Mouse (Mus musculus): ENCODE measurements around the gene Arhgap24. TPM values are rescaled to one million over a fixed set of nuclear protein-coding genes. Genes with fewer than 3 reads are reported as not detected.

The Arhgap24 gene
- total RNA-seq, 2 experiments from 2014 or later, result 17.4 to 23.9 TPM

GRCm38 (mm10) chr5:102497205-102497604 lies 16.0 kb downstream of the Arhgap24 start:
- DNase-seq (ENCODE audit: low spot score), result no peak
- intact Hi-C loops (cut with DNase I), result no loop called here

DNA sequence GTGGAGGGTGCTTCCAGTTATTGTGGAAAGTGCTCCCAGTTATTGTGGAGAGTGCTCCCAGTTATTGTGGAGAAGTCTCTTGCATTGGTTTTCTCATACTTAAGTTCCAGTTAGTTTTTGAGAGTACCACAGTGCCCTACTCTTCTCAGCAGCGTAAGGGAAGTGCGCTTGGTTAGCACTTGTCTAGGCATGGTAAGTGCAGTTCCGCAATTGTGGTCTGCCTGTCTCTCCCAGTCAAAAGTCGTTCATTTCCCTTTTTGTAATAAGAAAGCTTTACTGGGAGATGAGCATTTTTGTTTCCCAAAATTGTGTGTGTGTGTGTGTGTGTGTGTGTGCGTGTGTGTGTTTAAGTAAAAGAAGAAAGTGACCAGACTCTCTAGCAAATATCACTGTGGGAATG lies 17.6 kb downstream of the Arhgap24 start:
- intact Hi-C loops (cut with DNase I), result no loop called here
- DNase-seq (ENCODE audit: low spot score), result no peak

GRCm38 (mm10) chr5:102502333-102502732 lies 21.1 kb downstream of the Arhgap24 start:
- intact Hi-C loops (cut with DNase I), result no loop called here
- DNase-seq (ENCODE audit: low spot score), result no peak

GRCm38 (mm10) chr5:102503066-102503465 lies 21.9 kb downstream of the Arhgap24 start:
- intact Hi-C loops (cut with DNase I), result no loop called here

GRCm38 (mm10) chr5:102503868-102504267 lies 22.7 kb downstream of the Arhgap24 start:
- DNase-seq (ENCODE audit: low spot score), result no peak
- intact Hi-C loops (cut with DNase I), result no loop called here

More at GRCm38 (mm10) chr5:102503066-102503465, 21.9 kb downstream of the Arhgap24 start:
- DNase-seq (ENCODE audit: low spot score), result no peak

DNA sequence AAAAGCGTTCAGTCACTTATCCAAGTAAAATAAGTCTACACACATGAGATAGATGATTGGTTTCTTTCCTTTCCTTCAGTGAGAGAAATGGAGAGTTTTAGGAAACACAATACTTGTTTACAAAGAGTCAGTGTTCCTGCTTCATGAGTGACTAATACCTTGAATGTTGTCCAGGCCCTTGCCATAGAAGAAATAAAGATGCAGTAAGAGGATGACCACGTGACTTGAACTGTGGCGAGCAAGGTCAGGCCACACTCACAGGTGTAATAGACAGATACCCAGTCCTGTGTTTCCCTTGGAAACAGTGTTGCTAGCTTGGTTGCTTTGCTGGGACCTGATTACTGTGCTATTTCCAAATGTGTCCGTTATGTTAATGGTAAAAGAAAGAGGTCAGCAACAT lies 23.4 kb downstream of the Arhgap24 start:
- no peak for DNase-seq (ENCODE audit: low spot score)
- intact Hi-C loops (cut with DNase I), result no loop called here

DNA sequence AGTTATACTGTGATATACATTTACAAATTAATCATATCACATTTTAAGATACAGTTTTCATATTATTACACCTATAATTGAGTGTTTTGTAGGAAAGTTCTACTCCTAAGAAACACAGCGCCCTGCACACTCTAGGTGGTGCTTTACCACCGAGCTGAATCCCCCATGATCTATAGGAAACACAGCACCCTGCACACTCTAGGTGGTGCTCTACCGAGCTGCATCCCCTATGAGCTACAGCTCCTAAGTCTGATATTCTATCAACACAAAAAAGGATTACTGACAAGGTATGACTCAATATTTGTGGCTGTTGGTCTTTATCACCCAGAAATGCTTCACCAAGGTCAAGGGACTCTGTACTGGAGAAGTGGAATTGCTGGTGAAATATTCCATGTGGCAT lies 27.0 kb downstream of the Arhgap24 start:
- DNase-seq (ENCODE audit: low spot score), result no peak
- intact Hi-C loops (cut with DNase I), result no loop called here

DNA sequence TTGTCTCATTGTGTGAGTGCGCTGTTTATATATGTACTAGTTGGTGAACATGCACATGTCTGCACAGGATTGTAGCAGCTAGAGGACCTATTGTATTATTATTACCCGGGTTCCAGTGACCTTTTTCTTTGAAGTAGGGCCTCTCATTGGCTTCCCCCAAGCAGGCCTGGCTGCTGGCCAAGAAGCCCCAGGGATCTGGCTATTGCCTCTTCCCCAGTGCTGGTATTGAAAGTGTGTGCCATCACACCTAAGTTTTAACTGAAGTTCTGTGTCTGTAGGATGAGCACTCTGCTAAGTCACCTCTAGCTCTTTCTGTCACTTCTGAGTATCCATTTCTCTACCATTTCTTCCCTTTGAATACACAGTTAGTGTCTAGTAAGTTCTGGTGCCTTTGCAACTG lies 28.2 kb downstream of the Arhgap24 start:
- no peak for DNase-seq (ENCODE audit: low spot score)
- intact Hi-C loops (cut with DNase I), result no loop called here

- no peak for DNase-seq (ENCODE audit: low spot score)
- intact Hi-C loops (cut with DNase I), result no loop called here
Measured at GRCm38 (mm10) chr5:102511651-102512050, 30.5 kb downstream of the Arhgap24 start.

- no peak for DNase-seq (ENCODE audit: low spot score)
- intact Hi-C loops (cut with DNase I), result no loop called here
Measured at GRCm38 (mm10) chr5:102515496-102515895, 34.3 kb downstream of the Arhgap24 start.

- intact Hi-C loops (cut with DNase I), result no loop called here
- no peak for DNase-seq (ENCODE audit: low spot score)
Measured at GRCm38 (mm10) chr5:102520506-102520905, 39.3 kb downstream of the Arhgap24 start.

- DNase-seq (ENCODE audit: low spot score), result no peak
- intact Hi-C loops (cut with DNase I), result no loop called here
Measured at GRCm38 (mm10) chr5:102535311-102535710, 54.1 kb downstream of the Arhgap24 start.

GRCm38 (mm10) chr5:102537819-102538218 lies 56.6 kb downstream of the Arhgap24 start:
- no peak for DNase-seq (ENCODE audit: low spot score)
- intact Hi-C loops (cut with DNase I), result no loop called here

- intact Hi-C loops (cut with DNase I), result no loop called here
- DNase-seq (ENCODE audit: low spot score), result no peak
Measured at GRCm38 (mm10) chr5:102546296-102546695, 65.1 kb downstream of the Arhgap24 start.

- DNase-seq (ENCODE audit: low spot score), result no peak
Measured at GRCm38 (mm10) chr5:102547786-102548185, 66.6 kb downstream of the Arhgap24 start.

GRCm38 (mm10) chr5:102548382-102548781 lies 67.2 kb downstream of the Arhgap24 start:
- DNase-seq (ENCODE audit: low spot score), result no peak
- intact Hi-C loops (cut with DNase I), result no loop called here

More at GRCm38 (mm10) chr5:102547786-102548185, 66.6 kb downstream of the Arhgap24 start:
- intact Hi-C loops (cut with DNase I), result no loop called here

DNA sequence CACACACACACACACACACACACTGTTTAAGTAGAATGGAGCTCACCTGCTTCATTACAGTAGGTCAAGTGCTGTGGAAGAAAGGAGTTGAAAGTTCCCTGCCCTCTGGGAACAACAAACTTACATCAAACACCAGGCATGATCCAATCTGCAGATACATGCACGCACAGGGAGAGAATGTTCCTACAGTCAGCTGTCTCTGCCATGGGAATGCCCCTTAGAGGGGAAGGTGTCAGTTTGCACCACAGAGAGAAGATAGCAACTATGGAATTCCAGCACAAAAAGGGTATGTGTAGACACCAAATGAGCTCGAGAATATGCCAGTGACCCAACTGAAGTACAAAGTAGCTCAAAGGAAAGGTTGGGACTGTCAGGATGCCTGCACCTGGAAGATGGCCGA lies 69.0 kb downstream of the Arhgap24 start:
- no peak for DNase-seq (ENCODE audit: low spot score)
- intact Hi-C loops (cut with DNase I), result no loop called here

DNA sequence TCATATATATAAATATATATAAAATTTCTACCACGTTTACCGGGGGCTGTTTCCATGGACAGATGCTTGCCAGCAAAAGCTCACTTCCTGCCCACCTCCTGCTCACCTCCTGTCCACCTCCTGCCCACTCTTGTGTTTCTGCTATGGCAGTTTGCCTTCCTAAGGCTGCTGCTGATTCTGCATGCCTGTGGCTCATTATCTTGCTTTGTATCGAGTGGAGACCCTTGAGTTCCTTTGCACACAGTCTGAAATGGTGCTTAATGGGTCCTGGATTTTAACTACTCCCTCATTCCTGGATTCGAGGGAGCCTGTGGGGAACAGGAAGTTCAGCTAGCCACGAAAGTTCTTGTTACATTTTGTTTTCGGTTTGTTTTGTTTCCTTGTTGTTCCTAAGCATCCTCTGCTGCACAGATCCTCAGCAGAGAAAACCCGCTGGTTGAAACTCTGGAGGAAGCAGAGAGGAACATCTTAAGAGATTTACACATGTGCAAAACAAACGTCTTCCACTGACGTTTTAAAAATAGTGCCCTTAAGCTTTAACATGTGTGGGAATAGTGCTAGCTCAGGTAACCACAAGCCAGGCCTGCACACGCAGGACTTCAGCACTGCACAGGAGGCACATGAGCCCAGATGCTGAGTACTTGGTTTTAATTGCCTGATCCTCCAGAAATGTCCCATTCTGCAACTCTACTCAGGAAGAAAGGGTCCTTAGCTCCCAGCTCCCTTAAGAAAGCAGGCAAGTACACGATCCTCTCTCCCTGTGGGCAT lies 69.9 kb downstream of the Arhgap24 start:
- intact Hi-C loops (cut with DNase I), result no loop called here
- no peak for DNase-seq (ENCODE audit: low spot score)

DNA sequence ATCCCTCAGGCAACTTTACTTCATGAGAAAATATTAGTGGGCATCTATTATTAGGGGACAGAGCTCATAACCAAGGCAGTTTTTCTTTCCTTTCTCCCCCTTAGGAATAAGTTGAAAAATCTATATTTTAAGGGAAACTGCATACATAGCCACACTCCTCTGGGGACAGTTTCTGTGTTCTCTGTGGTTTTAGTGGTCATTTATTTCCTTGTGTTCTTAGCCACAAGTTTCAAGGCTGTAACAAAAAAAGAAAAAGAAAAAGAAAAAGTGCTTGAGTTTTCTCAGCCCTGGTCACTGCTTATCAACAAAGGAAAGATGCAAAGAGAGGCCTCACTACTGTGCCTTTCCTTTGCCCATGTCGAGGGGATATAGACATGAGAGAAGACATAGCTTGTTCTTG lies 71.3 kb downstream of the Arhgap24 start:
- DNase-seq (ENCODE audit: low spot score), result no peak
- intact Hi-C loops (cut with DNase I), result no loop called here

DNA sequence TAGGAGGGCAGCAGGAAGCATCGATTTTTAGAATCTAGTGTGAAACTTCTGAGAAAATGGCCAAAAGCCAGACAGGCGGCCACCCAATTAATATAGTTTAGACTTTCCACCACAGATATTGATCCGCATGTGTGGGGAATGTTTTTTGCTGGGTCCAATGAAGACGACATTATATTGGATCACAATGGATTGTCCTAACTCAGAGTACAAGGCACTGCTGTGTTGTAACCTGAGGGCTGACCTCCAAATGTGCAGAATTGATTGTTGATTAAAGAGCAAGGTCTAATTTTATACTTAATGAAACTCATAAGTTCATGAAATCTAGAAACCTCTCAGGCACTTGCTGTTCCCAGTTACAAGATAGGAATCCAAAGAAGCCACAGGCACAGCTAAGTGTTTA lies 74.8 kb downstream of the Arhgap24 start:
- DNase-seq (ENCODE audit: low spot score), result no peak
- intact Hi-C loops (cut with DNase I), result no loop called here

DNA sequence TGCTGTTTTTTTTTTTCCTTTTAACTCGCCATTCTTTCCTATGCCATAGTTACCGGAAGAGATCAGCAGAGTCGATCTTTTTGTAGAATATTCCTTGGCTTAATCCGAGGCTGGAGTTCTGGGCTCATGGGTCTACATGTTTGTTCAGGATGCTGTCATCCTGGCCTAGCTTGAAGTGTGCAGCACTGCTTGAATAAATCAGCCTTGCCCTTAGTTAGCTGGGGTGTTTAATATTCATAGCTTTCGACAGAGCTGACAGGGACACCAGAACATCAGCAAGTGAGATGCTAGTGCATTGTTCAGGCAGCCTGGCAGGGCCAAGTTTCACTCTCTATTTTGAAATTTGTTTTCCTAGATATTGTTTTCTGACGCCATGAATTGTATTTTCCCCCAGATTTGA lies 79.1 kb downstream of the Arhgap24 start:
- DNase-seq (ENCODE audit: low spot score), result no peak
- intact Hi-C loops (cut with DNase I), result no loop called here

- no peak for DNase-seq (ENCODE audit: low spot score)
- intact Hi-C loops (cut with DNase I), result no loop called here
Measured at GRCm38 (mm10) chr5:102563971-102564370, 82.8 kb downstream of the Arhgap24 start.

Measured in heart, postnatal 25 days (tissue).